Mouse (Mus musculus) E14TG2a.4 (cell line): ENCODE results near the gene Grin1.
"Not testable (repeated sequence)": the region's sequence is repeated elsewhere in the genome, so short reads cannot be mapped to it uniquely, and the experiment has no call there.

ENCODE experiments used
- H3K27me3 ChIP-seq: 2 replicates; pipeline ENCODE4 v1.6.1; 2014; ENCODE audit warnings: low read length, control low read depth; ENCODE audit not compliant: insufficient read depth
- H3K36me3 ChIP-seq: 2 replicates; pipeline ENCODE4 v1.6.1; 2014; ENCODE audit warnings: low read length, control low read depth; ENCODE audit not compliant: insufficient read depth
- H3K4me1 ChIP-seq: replicated peaks from 2 replicates; pipeline ENCODE4 v1.6.1; 2014; ENCODE audit warnings: low read depth, low read length, control low read depth
- H3K4me3 ChIP-seq: replicated peaks from 2 replicates; pipeline ENCODE4 v1.5.1; 2014; ENCODE audit warnings: mild to moderate bottlenecking, low read length
- H3K9me3 ChIP-seq: 2 replicates; pipeline ENCODE4 v1.6.1; 2014; ENCODE audit warnings: low read length, control low read depth
- CTCF ChIP-seq: conservative IDR thresholded peaks from 2 replicates; pipeline ENCODE4 v1.5.1; 2014; ENCODE audit warnings: low read length
- NANOG ChIP-seq: IDR thresholded peaks from 2 replicates; pipeline ENCODE4 v1.6.1; 2014; ENCODE audit warnings: borderline replicate concordance, low read length, mixed read lengths
- POU5F1 ChIP-seq: IDR thresholded peaks from 2 replicates; pipeline ENCODE4 v1.6.1; 2014; ENCODE audit warnings: low read length, borderline replicate concordance

The Grin1 gene

GRCm38 (mm10) chr2:25261870-25262269, 57.1 kb downstream of the Grin1 start:
- Histone ChIP-seq H3K9me3 (no peaks in the 10 kb centered on the region), H3K4me3 (peak overlapping the region; percentile 95)

GRCm38 (mm10) chr2:25258887-25259286, 60.1 kb downstream of the Grin1 start:
- peaks cover 7% of the 10 kb centered on the region for H3K27me3 ChIP-seq
- no peak for TF ChIP-seq POU5F1
- peak; percentile 82 for TF ChIP-seq CTCF
- TF ChIP-seq NANOG = no peak
- H3K4me3 ChIP-seq = no peak overlapping the region
- H3K36me3 ChIP-seq = peaks cover 9% of the 10 kb centered on the region
- H3K9me3 ChIP-seq = no peaks in the 10 kb centered on the region
- peaks cover 43% of the 10 kb centered on the region for H3K4me1 ChIP-seq

More at GRCm38 (mm10) chr2:25261870-25262269, 57.1 kb downstream of the Grin1 start:
- peaks cover 34% of the 10 kb centered on the region for H3K36me3 ChIP-seq
- TF ChIP-seq POU5F1 = no peak
- TF ChIP-seq CTCF = no peak
- no peak for TF ChIP-seq NANOG
- H3K27me3 ChIP-seq = peaks cover 10% of the 10 kb centered on the region
- H3K4me1 ChIP-seq = peaks cover 54% of the 10 kb centered on the region

GRCm38 (mm10) chr2:25257250-25257649, 61.7 kb downstream of the Grin1 start:
- not testable (repeated sequence) for H3K4me3 ChIP-seq, H3K27me3 ChIP-seq, H3K9me3 ChIP-seq
- peaks cover 20% of the 10 kb centered on the region for H3K36me3 ChIP-seq
- H3K4me1 ChIP-seq = peaks cover 50% of the 10 kb centered on the region

- peaks cover 46% of the 10 kb centered on the region for H3K4me1 ChIP-seq
- peaks cover 27% of the 10 kb centered on the region for H3K36me3 ChIP-seq
- not testable (repeated sequence) for H3K9me3 ChIP-seq, H3K27me3 ChIP-seq
- H3K4me3 ChIP-seq = peak overlapping the region; percentile 100
These were observed 62.4 kb downstream of the Grin1 start for GRCm38 (mm10) chr2:25256443-25257109.

GRCm38 (mm10) chr2:25255284-25255779, 63.7 kb downstream of the Grin1 start, which contains the start of gene Tmem203:
Gene Tmem203 (plus strand): TSS chr2:25255439.
- peaks cover 39% of the 10 kb centered on the region for H3K36me3 ChIP-seq
- no peak for TF ChIP-seq CTCF
- TF ChIP-seq NANOG = no peak
- no peak for TF ChIP-seq POU5F1

GRCm38 (mm10) chr2:25252331-25252730, 66.7 kb downstream of the Grin1 start:
- no peak overlapping the region for H3K4me3 ChIP-seq
- no peak for TF ChIP-seq NANOG
- no peak for TF ChIP-seq POU5F1
- no peak; the same call in 1 of the 2 replicates for TF ChIP-seq CTCF
- H3K36me3 ChIP-seq = peaks cover 69% of the 10 kb centered on the region
- H3K27me3 ChIP-seq = no peaks in the 10 kb centered on the region
- H3K4me1 ChIP-seq = peaks cover 69% of the 10 kb centered on the region
- H3K9me3 ChIP-seq = no peaks in the 10 kb centered on the region

More at GRCm38 (mm10) chr2:25255284-25255779, 63.7 kb downstream of the Grin1 start, which contains the start of gene Tmem203:
- H3K27me3 ChIP-seq = no peaks in the 10 kb centered on the region
- peak within 1 kb of the TSS; percentile 100 for H3K4me3 ChIP-seq
- H3K9me3 ChIP-seq = no peaks in the 10 kb centered on the region
- H3K4me1 ChIP-seq = peaks cover 45% of the 10 kb centered on the region

- no peak for TF ChIP-seq NANOG
- TF ChIP-seq CTCF = no peak
- Histone ChIP-seq H3K4me3 (no peak within 1 kb of the TSS; the same call in 1 of the 2 replicates), H3K9me3 (no peaks in the 10 kb centered on the region), H3K27me3 (peaks cover 12% of the 10 kb centered on the region), H3K4me1 (peaks cover 78% of the 10 kb centered on the region), H3K36me3 (peaks cover 77% of the 10 kb centered on the region)
These were observed 72.6 kb downstream of the Grin1 start, which contains the start of gene AL732309.1 for GRCm38 (mm10) chr2:25246183-25247072. Gene AL732309.1 (minus strand): TSS chr2:25246863.

GRCm38 (mm10) chr2:25244144-25244543, 74.8 kb downstream of the Grin1 start:
- Histone ChIP-seq H3K4me1 (peaks cover 86% of the 10 kb centered on the region), H3K9me3 (no peaks in the 10 kb centered on the region), H3K27me3 (peaks cover 15% of the 10 kb centered on the region), H3K36me3 (peaks cover 54% of the 10 kb centered on the region), H3K4me3 (no peak overlapping the region)
- TF ChIP-seq POU5F1 (no peak), NANOG (no peak), CTCF (no peak)
